Mouse (Mus musculus) kidney, adult 11 months (tissue): ENCODE measurements around the gene Muc5ac.
"Not testable (repeated sequence)": the region's sequence is repeated elsewhere in the genome, so short reads cannot be mapped to it uniquely, and the experiment has no call there.

ENCODE experiments used
- DNase-seq: peaks from one replicate; pipeline ENCODE4 v3.0.0; 2022

Muc5ac gene

DNA sequence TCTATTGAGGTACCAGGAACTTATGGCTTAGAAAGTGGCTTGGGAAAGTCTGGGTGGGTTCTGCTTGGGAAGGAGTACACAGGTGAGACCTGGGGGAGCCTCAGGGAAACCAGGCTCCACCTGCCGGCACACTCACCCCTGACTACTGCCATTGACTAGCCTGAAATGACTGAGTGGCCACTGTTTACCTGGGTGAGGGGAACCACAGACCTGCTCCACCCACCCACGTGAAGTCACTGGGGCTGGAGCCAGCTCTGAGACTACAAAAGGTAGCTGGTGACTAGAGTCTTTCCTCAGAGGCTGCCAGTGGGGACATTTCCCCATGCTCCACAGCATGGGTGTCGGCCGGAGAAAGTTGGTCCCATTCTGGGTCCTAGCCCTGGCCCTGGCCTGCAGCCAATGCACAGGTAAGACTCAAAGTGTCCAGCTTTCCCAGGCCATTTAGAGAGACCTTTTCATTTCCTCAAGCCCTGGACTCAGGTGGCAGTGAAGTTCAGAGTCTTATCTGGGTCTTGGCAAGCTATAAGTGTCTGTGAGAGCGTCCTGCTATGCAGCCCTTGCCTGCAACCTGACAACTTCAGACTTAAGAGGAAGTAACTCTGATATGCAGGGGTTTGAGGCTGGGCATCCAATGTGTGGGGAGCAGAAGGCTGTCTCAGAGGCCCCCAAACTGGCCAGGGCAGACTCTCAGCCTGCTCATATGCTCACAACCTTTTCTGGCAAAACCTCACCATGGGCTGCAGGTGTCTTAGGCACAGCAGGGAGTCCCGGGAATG is at the start of gene Muc5ac:
Gene Muc5ac (plus strand): TSS at position 296 of the 776 bp plus-strand sequence.
- DNase-seq, result no peak

GRCm38 (mm10) chr7:141747451-141748100 is 41.2 kb upstream of the Muc5ac start:
- no peak for DNase-seq

GRCm38 (mm10) chr7:141752513-141752912 is 36.3 kb upstream of the Muc5ac start:
- DNase-seq, result no peak

GRCm38 (mm10) chr7:141755831-141756230 is 32.9 kb upstream of the Muc5ac start:
- peak; percentile 32 for DNase-seq

DNA sequence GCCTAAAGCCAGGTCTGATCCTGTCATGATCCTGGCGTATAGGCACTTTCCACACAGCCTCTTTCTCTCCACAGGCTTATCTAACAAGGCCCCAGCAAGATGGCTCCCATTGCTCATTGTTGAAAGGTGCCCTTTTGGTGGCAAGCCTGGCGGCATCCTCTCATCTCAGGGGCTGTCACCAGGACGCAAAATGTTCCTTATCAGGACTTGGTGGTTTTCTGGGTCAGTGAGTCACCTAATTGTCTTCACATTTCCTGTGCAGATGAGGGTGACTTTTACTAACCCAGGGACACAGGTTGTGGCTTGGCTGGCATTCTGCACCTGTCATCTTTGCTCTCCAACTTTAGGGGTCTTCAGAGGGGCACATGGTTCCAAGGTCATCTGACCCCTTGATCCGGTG is 30.5 kb upstream of the Muc5ac start:
- no peak for DNase-seq

- no peak for DNase-seq
Measured at GRCm38 (mm10) chr7:141770521-141770920, 18.3 kb upstream of the Muc5ac start.

DNA sequence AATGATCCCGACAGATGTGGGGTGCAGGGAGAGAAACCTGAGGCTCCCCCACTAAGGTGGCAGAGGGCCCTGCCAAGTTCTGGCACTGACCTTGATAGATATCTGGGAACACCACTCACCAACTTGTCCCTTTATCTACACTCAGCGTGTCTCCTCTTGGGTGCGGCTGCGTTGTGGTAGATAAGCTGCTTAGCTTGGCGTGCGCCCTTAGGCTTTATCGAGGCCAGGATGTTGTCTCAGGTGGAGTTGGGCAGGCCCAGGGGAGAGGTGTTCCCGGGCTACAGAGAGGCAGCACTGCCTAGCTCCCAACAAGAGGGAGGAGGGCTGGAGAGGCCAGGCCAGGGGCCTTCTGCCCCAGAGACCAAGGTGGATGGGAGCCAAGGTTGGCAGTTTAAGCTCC is 17.8 kb upstream of the Muc5ac start:
- no peak for DNase-seq

DNA sequence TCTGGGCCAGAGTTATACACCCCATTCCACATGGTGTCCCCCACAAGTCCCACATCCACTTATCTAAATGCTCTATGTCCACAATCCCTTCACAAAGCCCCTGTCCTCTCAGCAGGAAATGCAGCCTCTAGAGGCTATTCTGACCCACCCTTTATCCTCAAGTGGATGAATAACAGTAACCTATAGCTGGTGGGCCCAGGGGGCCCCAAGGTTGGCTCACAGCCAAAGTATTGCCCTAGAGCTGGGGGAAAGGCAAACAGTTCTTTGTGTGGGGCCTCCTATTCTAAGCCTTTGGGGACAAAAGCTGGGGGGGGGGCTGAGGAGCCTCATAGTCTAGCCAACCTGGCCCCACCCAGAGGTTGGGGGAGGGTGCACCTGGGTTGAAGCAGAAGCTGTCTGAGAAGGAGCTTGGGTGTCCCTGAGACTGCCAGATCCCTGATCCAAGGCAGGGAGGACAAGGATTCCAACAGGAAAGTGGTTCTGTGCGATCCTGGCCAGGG is 16.7 kb upstream of the Muc5ac start:
- no peak for DNase-seq

GRCm38 (mm10) chr7:141774855-141775254 is 13.9 kb upstream of the Muc5ac start:
- DNase-seq, result no peak

DNA sequence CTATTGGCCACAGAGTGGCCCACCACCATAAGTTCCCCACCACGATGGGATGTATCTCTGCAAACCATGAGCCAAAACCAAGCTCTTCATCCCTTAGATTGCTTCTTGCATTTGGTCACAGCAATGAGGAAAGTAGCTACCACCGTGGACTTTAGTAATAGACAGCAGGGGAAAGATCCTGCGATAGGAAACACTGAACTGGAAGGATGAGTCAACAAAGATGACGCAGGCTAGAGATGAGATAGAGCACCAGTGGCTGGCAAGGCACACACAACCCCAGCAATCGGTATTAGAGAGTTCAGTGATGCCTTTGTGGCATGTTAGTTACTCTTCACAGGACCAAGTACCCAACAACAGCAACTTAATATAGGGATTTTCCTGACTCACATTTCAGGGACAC is 12.6 kb upstream of the Muc5ac start:
- no peak for DNase-seq

DNA sequence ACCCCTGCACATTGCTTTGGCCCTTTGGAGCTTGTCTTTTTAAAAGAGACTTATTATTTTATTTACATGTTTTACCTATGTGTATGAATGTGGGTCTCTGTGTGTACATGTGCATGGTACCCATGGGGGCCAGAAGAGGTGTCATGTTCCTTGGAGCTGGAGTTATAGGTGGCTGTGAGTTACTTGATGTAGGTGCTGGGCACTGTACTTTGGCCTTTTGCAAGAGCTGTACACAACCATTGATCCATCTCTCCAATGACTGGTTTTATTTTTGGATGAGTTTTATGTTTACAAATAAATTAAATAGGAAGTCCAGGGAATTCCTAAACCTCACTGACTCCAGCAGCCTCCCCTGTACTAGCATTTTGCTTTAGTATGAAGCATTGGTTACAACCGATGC is 5.5 kb downstream of the Muc5ac start:
- no peak for DNase-seq

GRCm38 (mm10) chr7:141803206-141803605 is 14.4 kb downstream of the Muc5ac start:
- DNase-seq, result no peak

GRCm38 (mm10) chr7:141805384-141805783 is 16.6 kb downstream of the Muc5ac start:
- DNase-seq, result no peak

GRCm38 (mm10) chr7:141807823-141808222 is 19.1 kb downstream of the Muc5ac start:
- not testable (repeated sequence) for DNase-seq

DNA sequence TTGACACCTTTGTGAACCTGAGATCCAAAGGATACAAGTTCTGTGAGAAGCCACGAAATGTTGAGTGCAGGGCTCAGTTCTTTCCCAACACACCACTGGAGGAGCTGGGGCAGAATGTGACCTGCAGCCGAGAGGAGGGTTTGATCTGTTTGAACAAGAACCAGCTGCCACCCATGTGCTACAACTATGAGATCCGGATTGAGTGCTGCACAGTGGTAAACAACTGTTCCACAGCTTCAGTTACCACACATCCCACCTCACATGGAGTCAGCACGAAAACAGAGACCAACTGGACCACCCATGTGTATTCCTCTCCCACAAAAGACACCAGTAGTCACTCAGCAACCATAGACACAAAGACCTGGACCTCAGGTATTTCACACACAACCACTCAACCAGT is 21.2 kb downstream of the Muc5ac start:
- not testable (repeated sequence) for DNase-seq

DNA sequence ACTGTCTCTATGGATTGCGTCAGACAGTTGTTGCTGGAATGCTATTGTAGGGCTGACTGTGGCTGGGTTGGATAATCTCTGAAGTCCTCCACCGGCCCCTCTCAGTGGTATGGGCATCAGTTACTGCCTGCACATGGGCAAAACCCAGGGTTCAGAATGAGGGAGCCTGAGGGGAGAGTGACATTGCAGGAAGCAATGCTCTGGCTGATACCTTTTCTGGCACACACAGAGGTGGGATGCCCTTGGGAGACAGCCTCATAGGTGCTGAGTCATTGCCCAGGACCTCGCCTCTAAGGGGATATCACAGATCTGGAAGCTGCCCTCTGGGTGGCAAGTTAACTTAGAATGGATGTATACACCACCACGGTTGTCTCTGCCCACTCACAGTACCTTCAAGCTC is 24.5 kb downstream of the Muc5ac start:
- DNase-seq, result no peak

DNA sequence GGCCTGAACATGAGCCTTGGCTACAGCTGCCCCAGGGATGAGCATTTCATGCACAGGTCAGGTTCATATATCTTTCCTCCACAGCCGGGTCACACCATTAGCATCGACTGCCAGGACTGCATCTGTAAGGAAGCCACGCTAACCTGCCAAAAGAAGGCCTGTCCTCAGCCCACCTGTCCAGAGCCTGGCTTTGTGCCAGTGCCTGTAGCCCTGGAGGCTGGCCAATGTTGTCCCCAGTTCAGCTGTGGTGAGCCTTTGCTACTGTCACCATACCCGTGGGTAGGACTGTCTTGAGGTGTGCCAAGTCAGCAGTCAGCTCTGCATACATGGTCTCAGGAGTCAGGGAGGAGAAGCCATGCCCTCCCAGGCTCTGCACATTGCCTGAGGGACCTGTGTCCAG is 26.6 kb downstream of the Muc5ac start:
- DNase-seq, result no peak

DNA sequence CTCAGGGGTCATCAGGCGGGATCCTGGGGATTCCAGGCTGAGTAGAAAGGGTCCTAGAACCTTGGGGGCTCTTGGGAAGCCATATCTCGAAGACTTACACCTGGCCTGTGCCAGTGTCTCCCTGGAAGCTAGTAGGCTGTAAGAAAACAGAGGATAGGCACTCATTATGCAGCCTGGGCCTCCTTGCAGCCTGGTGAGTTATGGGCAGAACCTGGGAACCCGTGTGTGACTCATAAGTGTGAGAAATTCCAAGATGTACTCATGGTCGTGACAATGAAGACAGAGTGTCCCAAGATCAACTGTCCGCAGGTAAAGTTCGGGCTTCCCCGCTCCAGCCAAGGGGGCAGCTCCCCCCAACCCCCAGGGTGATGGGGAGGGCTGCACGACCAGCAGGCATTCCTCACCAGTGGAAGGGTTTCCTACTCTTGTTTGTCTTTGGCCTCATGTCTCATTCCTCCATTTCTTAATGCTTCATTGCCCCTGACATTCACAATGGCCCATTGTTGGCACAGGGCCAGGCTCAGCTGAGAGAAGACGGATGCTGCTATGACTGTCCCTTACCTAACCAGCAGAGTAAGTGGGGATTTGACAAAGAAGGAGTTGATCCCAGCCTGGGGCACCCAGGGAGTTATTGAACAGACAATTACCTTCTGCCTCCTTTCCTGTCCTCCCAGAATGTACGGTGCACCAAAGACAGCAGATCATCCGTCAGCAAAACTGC is 28.7 kb downstream of the Muc5ac start:
- DNase-seq, result peak; percentile 22

GRCm38 (mm10) chr7:141818267-141818666 is 29.5 kb downstream of the Muc5ac start:
- peak; percentile 15 for DNase-seq

DNA sequence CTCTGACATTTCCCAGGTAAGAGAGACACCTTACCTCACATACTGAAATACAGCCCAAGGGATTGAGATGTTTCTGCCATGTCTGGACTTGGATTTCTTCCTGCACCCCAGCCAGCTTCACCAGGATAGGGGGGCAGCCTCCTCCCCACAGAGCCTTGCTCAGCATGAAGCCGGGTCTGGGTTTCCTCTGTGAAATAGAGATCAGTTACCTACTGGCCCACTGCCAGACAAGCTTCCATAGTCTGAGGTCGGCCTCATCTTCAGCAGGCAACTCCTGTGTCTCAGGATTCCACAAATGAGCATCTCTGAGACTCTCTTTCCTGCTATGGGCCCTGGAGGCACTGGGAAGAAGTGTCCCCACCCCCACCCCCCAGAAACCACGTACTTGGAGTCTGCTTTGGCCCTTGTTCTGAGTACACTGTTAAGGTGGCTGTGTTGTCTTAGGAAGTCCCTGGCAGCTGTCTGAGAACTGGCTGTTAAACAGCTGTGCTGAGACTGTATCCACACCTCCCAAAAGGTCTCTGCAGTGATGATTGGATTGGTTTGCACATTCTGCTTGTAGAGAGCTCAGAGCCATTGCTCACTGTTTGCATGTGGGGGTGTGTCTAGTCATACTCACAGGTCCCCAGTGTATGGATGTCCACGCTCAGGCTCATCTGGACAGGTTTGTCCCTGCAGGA is 34.0 kb downstream of the Muc5ac start:
- DNase-seq, result no peak

DNA sequence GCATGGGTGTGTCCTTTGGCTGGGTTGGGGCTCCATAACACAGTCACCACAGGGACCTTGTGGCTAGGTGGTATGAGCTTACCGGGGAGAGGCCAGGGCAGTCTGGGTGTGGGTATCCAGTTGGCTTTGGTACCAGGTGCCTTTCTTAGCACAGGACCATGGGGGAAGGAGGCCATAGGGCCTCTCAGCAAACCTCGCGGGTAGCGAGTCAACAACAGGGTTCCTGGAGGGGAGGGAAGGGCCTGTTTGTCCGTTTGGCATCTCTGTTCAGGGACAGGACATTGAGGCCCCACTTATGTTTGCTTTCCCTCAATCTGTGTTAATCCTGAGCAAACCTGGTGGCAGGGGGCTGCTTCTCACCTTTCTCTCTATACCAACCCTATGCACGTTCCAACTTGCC is 34.9 kb downstream of the Muc5ac start:
- DNase-seq, result no peak

DNA sequence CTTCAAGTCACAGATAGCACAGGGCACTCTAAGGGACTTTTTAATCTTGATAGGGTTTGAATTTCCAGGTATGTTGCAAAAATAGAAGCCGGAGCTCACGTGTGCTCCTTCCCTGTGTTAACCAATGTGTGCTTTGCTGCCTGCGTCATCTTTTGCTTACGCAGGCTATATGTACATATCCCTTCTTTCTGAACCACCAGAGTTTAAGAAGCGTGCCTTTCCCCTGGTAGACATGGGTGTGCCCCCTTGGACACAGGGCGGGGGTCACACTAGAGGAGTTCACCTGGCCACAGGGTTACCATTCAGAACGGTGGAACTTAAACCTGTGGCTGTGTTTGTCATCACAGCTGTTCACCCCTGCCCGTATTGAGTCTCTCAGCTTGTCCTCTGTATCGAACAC is 35.6 kb downstream of the Muc5ac start:
- DNase-seq, result no peak

DNA sequence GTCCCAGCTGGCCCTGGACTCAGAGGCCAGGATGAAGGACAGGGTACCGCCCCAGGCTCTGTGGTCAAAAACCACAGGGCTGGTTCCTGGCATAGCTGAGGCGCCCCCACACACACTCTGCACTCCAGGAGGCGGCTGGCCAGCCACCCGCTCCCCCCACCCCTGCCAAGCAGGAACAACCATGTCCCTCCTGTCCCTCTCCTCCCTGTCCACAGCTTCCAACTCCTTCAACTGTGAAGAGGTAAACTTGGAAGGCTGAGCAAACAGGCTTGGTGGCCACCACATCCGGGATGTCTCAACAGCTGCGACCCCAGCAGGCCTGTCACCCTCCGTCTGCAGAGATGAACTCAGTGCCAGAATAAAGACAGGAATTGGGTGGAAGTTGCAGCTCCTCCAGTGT is 47.2 kb downstream of the Muc5ac start:
- DNase-seq, result no peak
